Mouse (Mus musculus) erythroblast, embryonic 14.5 days (primary cell): ENCODE measurements around the gene Tinf2.

Source experiments
- GATA1 ChIP-seq: IDR thresholded peaks from 2 replicates; pipeline ENCODE4 v1.6.1; 2012; ENCODE audit warnings: low read length, inconsistent platforms, mixed read lengths
- TAL1 ChIP-seq: IDR thresholded peaks from 3 replicates; pipeline ENCODE4 v1.6.1; 2012; ENCODE audit warnings: low read length, inconsistent platforms, mixed read lengths

GRCm38 (mm10) chr14:55671833-55672740, 9.5 kb downstream of the Tinf2 start, which contains the start of the genes Gmpr2 and Nedd8:
- TF ChIP-seq TAL1 (no peak), GATA1 (no peak)
